Comparison of ENCODE assay signal across 9 mouse cellular contexts in genomic region chr9:94727457-94727856, GRCm38 (mm10). TPM values are rescaled to one million over a fixed set of nuclear protein-coding genes. Genes with fewer than 3 reads are reported as not detected.
DNase-seq lines count a peak whose midpoint lies in the region; ATAC-seq and TF ChIP-seq lines count a peak whose summit lies in the region.
"Had no signal": no experiment of that assay in that cellular context is flagged by ENCODE, and none has a peak within 500 bp of the region (broad histone marks: within the 10 kb centered on the region; RNA-seq: fewer than 3 reads in every experiment).

No protein-coding gene starts in this region.

- H3K27me3 ChIP-seq in intestine, postnatal 0 days (replicated peaks; ENCODE audit: control insufficient read depth, insufficient read depth, low read length) = no peaks in the 10 kb centered on the region
- H3K27me3 ChIP-seq in intestine, embryonic 16.5 days (replicated peaks; ENCODE audit: control insufficient read depth, insufficient read depth, low read length) = no peaks in the 10 kb centered on the region
- no peaks in the 10 kb centered on the region for H3K27me3 ChIP-seq in forebrain, embryonic 12.5 days
- H3K27me3 ChIP-seq in midbrain, embryonic 16.5 days (ENCODE audit: control insufficient read depth, insufficient read depth, low read depth, low read length) = no peaks in the 10 kb centered on the region
- H3K27me3 ChIP-seq: liver, embryonic 13.5 days had no signal

- H3K36me3 ChIP-seq in intestine, postnatal 0 days (ENCODE audit: control insufficient read depth, insufficient read depth) = no peaks in the 10 kb centered on the region
- no peaks in the 10 kb centered on the region for H3K36me3 ChIP-seq in intestine, embryonic 16.5 days (ENCODE audit: control insufficient read depth, insufficient read depth, low read length)
- no peaks in the 10 kb centered on the region for H3K36me3 ChIP-seq in forebrain, embryonic 12.5 days (replicated peaks)
- H3K36me3 ChIP-seq in midbrain, embryonic 16.5 days (ENCODE audit: control insufficient read depth, insufficient read depth, low read length) = no peaks in the 10 kb centered on the region
- H3K36me3 ChIP-seq: liver, embryonic 13.5 days had no signal

- 34% methylated on average over 5 of the region's 5 CpGs for WGBS in intestine, postnatal 0 days
- WGBS in intestine, embryonic 16.5 days = 32% methylated on average over 5 of the region's 5 CpGs
- 36% methylated on average over 5 of the region's 5 CpGs for WGBS in forebrain, embryonic 12.5 days
- WGBS in midbrain, embryonic 16.5 days = 36% methylated on average over 5 of the region's 5 CpGs

- H3K27ac ChIP-seq in intestine, postnatal 0 days (ENCODE audit: low read depth, low read length) = no peak overlapping the region
- no peak overlapping the region for H3K27ac ChIP-seq in intestine, embryonic 16.5 days (ENCODE audit: low read length)
- no peak overlapping the region for H3K27ac ChIP-seq in forebrain, embryonic 12.5 days
- H3K27ac ChIP-seq in midbrain, embryonic 16.5 days (ENCODE audit: low read length) = no peak overlapping the region
- H3K27ac ChIP-seq: liver, embryonic 13.5 days had no signal

- no peak for ATAC-seq in intestine, postnatal 0 days
- no peak for ATAC-seq in intestine, embryonic 16.5 days
- 0 out of 2 replicates have a peak, but pooled peaks have one; percentile 27 for ATAC-seq in forebrain, embryonic 12.5 days (ENCODE audit: low FRiP score)
- ATAC-seq in midbrain, embryonic 16.5 days = peak; percentile 46; the same call in 1 of the 2 replicates

- TF ChIP-seq CTCF in intestine, postnatal 0 days (IDR thresholded peaks at IDR 0.05; ENCODE audit: low read depth) = peak; percentile 67

- H3K9ac ChIP-seq in intestine, postnatal 0 days (ENCODE audit: low read depth, low read length) = no peak overlapping the region
- no peak overlapping the region for H3K9ac ChIP-seq in intestine, embryonic 16.5 days (ENCODE audit: low read depth, low read length)
- no peak overlapping the region for H3K9ac ChIP-seq in forebrain, embryonic 12.5 days
- no peak overlapping the region for H3K9ac ChIP-seq in midbrain, embryonic 16.5 days (ENCODE audit: low read depth, low read length)
- H3K9ac ChIP-seq: liver, embryonic 13.5 days had no signal

- H3K4me2 ChIP-seq in intestine, postnatal 0 days (replicated peaks; ENCODE audit: low read depth) = no peak overlapping the region
- no peak overlapping the region for H3K4me2 ChIP-seq in intestine, embryonic 16.5 days (ENCODE audit: low read depth, low read length)
- H3K4me2 ChIP-seq in forebrain, embryonic 12.5 days = no peak overlapping the region
- no peak overlapping the region for H3K4me2 ChIP-seq in midbrain, embryonic 16.5 days (ENCODE audit: low read length)
- H3K4me2 ChIP-seq: liver, embryonic 13.5 days had no signal

- DNase-seq in A20 (ENCODE audit: low read depth, low spot score) (peak; percentile 11), R1 (ENCODE audit: low read depth, low spot score) (peak; percentile 34)
- DNase-seq in right cerebral cortex, postnatal 14 days = no peak
- no peak for DNase-seq in left cerebral cortex, adult 11 months (ENCODE audit: low spot score)
- DNase-seq: liver, embryonic 13.5 days had no signal

- H3K4me1 ChIP-seq in intestine, postnatal 0 days (replicated peaks; ENCODE audit: control insufficient read depth, insufficient read depth, low read length) = no peaks in the 10 kb centered on the region
- H3K4me1 ChIP-seq in intestine, embryonic 16.5 days (ENCODE audit: control insufficient read depth, insufficient read depth, low read length) = no peaks in the 10 kb centered on the region
- H3K4me1 ChIP-seq in forebrain, embryonic 12.5 days = no peaks in the 10 kb centered on the region
- no peaks in the 10 kb centered on the region for H3K4me1 ChIP-seq in midbrain, embryonic 16.5 days (ENCODE audit: control insufficient read depth, insufficient read depth, low read length)
- H3K4me1 ChIP-seq: liver, embryonic 13.5 days had no signal

- H3K9me3 ChIP-seq in intestine, postnatal 0 days (ENCODE audit: control insufficient read depth) = no peaks in the 10 kb centered on the region
- H3K9me3 ChIP-seq in intestine, embryonic 16.5 days (ENCODE audit: control insufficient read depth, low read length) = no peaks in the 10 kb centered on the region
- H3K9me3 ChIP-seq in forebrain, embryonic 12.5 days = no peaks in the 10 kb centered on the region
- H3K9me3 ChIP-seq in midbrain, embryonic 16.5 days (replicated peaks; ENCODE audit: control insufficient read depth, low read length, poor library complexity, severe bottlenecking) = no peaks in the 10 kb centered on the region
- H3K9me3 ChIP-seq: liver, embryonic 13.5 days had no signal

- no peak overlapping the region for H3K4me3 ChIP-seq in intestine, postnatal 0 days (ENCODE audit: low read depth, low read length)
- H3K4me3 ChIP-seq in intestine, embryonic 16.5 days (ENCODE audit: low read length) = no peak overlapping the region
- no peak overlapping the region for H3K4me3 ChIP-seq in forebrain, embryonic 12.5 days (replicated peaks)
- H3K4me3 ChIP-seq in midbrain, embryonic 16.5 days (ENCODE audit: low read depth, low read length) = no peak overlapping the region
- H3K4me3 ChIP-seq: liver, embryonic 13.5 days had no signal

RNA-seq across cellular contexts. Expression of gene Slc9a9, which starts 57.7 kb away (rescaled TPM):
- polyA plus RNA-seq in intestine, postnatal 0 days (2015; fragmentation: Nextera tagmentation; extraction: Ambion mirVana) = 1.0 and 1.2 TPM in 2 replicates
- 2.3 TPM in 2 replicates for polyA plus RNA-seq in intestine, embryonic 16.5 days (2015; fragmentation: Nextera tagmentation; extraction: Ambion mirVana)
- 2.5 and 2.8 TPM in 2 replicates for polyA plus RNA-seq in forebrain, embryonic 12.5 days (2016; fragmentation: Nextera tagmentation; extraction: Ambion mirVana)
- 6.6 and 7.4 TPM in 2 replicates for polyA plus RNA-seq in midbrain, embryonic 16.5 days (2015; fragmentation: Nextera tagmentation; extraction: Ambion mirVana)

Comparison
In these comparisons a context has a peak if more than half of its experiments do, and no peak if none do; other contexts are left out.
1. ATAC-seq: peak in forebrain, embryonic 12.5 days (single experiment) and midbrain, embryonic 16.5 days (single experiment); none in intestine, postnatal 0 days (single experiment) and intestine, embryonic 16.5 days (single experiment).
2. DNase-seq: peak in A20 (single experiment) and R1 (single experiment); none in right cerebral cortex, postnatal 14 days (single experiment) and left cerebral cortex, adult 11 months (single experiment).